Mouse (Mus musculus) macrophage (primary cell): Measurements from ENCODE around the gene Lix1l. TPM values are rescaled to one million over a fixed set of nuclear protein-coding genes. Genes with fewer than 3 reads are reported as not detected.

Source experiments
- H3K27ac ChIP-seq: fragments of 350-480 bp; formaldehyde crosslinking; 2 replicates; pipeline ENCODE4 v1.9.0; 2021
- H3K36me3 ChIP-seq: fragments of 350-480 bp; formaldehyde crosslinking; 2 replicates; pipeline ENCODE4 v1.9.0; 2021; ENCODE audit errors: inconsistent target
- H3K4me3 ChIP-seq: fragments of 350-480 bp; formaldehyde crosslinking; 2 replicates; pipeline ENCODE4 v1.9.0; 2021; ENCODE audit errors: inconsistent target
- H3K79me2 ChIP-seq: fragments of 350-480 bp; formaldehyde crosslinking; 2 replicates; pipeline ENCODE4 v1.9.0; 2021; ENCODE audit errors: inconsistent target
- WGBS: methylation state at CpG from one replicate; pipeline ENCODE4 v1.1.7; 2026; ENCODE audit warnings: inconsistent platforms; ENCODE audit not compliant: missing documents; 5-methylcytosine and 5-hydroxymethylcytosine counted together
- polyA plus RNA-seq: library from polyadenylated mRNA; stranded (reverse); fragments of 250-400 nt; gene quantifications from 3 replicates; pipeline ENCODE4 v1.2.4, GENCODE M21; 2018; ENCODE audit warnings: inconsistent platforms

Gene Lix1l
- polyA plus RNA-seq, 1 experiment from 2014 or later: 7.5 TPM

GRCm38 (mm10) chr3:96590657-96591056 is 10.3 kb upstream of the Lix1l start:
- Histone ChIP-seq H3K27ac (no peak overlapping the region), H3K79me2 (peaks cover 16% of the 10 kb centered on the region; the same call in 1 of the 2 replicates), H3K36me3 (no peaks in the 10 kb centered on the region), H3K4me3 (no peak overlapping the region)
- WGBS: 80% methylated on average over 2 of the region's 4 CpGs

- H3K36me3 ChIP-seq: no peaks in the 10 kb centered on the region
- peaks cover 16% of the 10 kb centered on the region; the same call in 1 of the 2 replicates for H3K79me2 ChIP-seq
- peak overlapping the region; percentile 77 for H3K27ac ChIP-seq
- peak overlapping the region; percentile 78 for H3K4me3 ChIP-seq
- WGBS: 0% methylated on average over 10 of the region's 10 CpGs
Measured at GRCm38 (mm10) chr3:96593374-96593773, 7.6 kb upstream of the Lix1l start.

GRCm38 (mm10) chr3:96593790-96594560 is 7.0 kb upstream of the Lix1l start, which contains the start of gene Polr3gl:
Polr3gl (minus strand) TSS chr3:96594181.
- peak within 1 kb of the TSS; percentile 77 for H3K27ac ChIP-seq
- under 1% methylated on average over 35 of the region's 38 CpGs for WGBS
- no peaks in the 10 kb centered on the region for H3K36me3 ChIP-seq
- H3K79me2 ChIP-seq: peaks cover 16% of the 10 kb centered on the region; the same call in 1 of the 2 replicates
- peak within 1 kb of the TSS; percentile 78 for H3K4me3 ChIP-seq

- Histone ChIP-seq H3K79me2 (peaks cover 16% of the 10 kb centered on the region; the same call in 1 of the 2 replicates), H3K4me3 (no peak overlapping the region), H3K27ac (peak overlapping the region; percentile 32), H3K36me3 (no peaks in the 10 kb centered on the region)
- WGBS: 88% methylated on average over 2 of the region's 5 CpGs
Measured at GRCm38 (mm10) chr3:96594851-96595250, 6.1 kb upstream of the Lix1l start.

- WGBS: 38% methylated on average over 5 of the region's 6 CpGs
- H3K27ac ChIP-seq: no peak overlapping the region
- H3K36me3 ChIP-seq: no peaks in the 10 kb centered on the region
- H3K79me2 ChIP-seq: peaks cover 16% of the 10 kb centered on the region; the same call in 1 of the 2 replicates
- no peak overlapping the region for H3K4me3 ChIP-seq
Measured at GRCm38 (mm10) chr3:96595661-96596060, 5.3 kb upstream of the Lix1l start.

GRCm38 (mm10) chr3:96596228-96596707 is 4.7 kb upstream of the Lix1l start, which contains the start of gene Ankrd34a:
Ankrd34a (plus strand) TSS chr3:96596636.
- 11% methylated on average over 16 of the region's 23 CpGs for WGBS
- Histone ChIP-seq H3K79me2 (peaks cover 16% of the 10 kb centered on the region; the same call in 1 of the 2 replicates), H3K27ac (no peak within 1 kb of the TSS), H3K4me3 (peak within 1 kb of the TSS; percentile 6; the same call in 1 of the 2 replicates), H3K36me3 (no peaks in the 10 kb centered on the region)

GRCm38 (mm10) chr3:96596855-96597254 is 4.1 kb upstream of the Lix1l start:
- Histone ChIP-seq H3K36me3 (no peaks in the 10 kb centered on the region), H3K27ac (no peak overlapping the region), H3K4me3 (peak overlapping the region; percentile 6; the same call in 1 of the 2 replicates), H3K79me2 (peaks cover 16% of the 10 kb centered on the region; the same call in 1 of the 2 replicates)
- WGBS: 10% methylated on average over 6 of the region's 12 CpGs

- 3% methylated on average over 40 of the region's 40 CpGs for WGBS
- H3K27ac ChIP-seq: no peak overlapping the region
- H3K79me2 ChIP-seq: peaks cover 10% of the 10 kb centered on the region; the same call in 1 of the 2 replicates
- H3K4me3 ChIP-seq: peak overlapping the region; percentile 12; the same call in 1 of the 2 replicates
- H3K36me3 ChIP-seq: no peaks in the 10 kb centered on the region
Measured at GRCm38 (mm10) chr3:96597435-96597891, 3.5 kb upstream of the Lix1l start.

GRCm38 (mm10) chr3:96598156-96599068 is 2.5 kb upstream of the Lix1l start:
- Histone ChIP-seq H3K36me3 (no peaks in the 10 kb centered on the region), H3K79me2 (peaks cover under 1% of the 10 kb centered on the region; the same call in 1 of the 2 replicates), H3K4me3 (peak overlapping the region; percentile 12; the same call in 1 of the 2 replicates), H3K27ac (no peak overlapping the region)
- WGBS: 20% methylated on average over 52 of the region's 54 CpGs

- Histone ChIP-seq H3K36me3 (no peaks in the 10 kb centered on the region), H3K27ac (no peak overlapping the region), H3K79me2 (no peaks in the 10 kb centered on the region), H3K4me3 (no peak overlapping the region)
- 97% methylated on average over 8 of the region's 8 CpGs for WGBS
Measured at GRCm38 (mm10) chr3:96599069-96599393, 1.9 kb upstream of the Lix1l start.

GRCm38 (mm10) chr3:96599411-96599810 is 1.5 kb upstream of the Lix1l start:
- Histone ChIP-seq H3K27ac (no peak overlapping the region), H3K4me3 (no peak overlapping the region), H3K79me2 (no peaks in the 10 kb centered on the region), H3K36me3 (no peaks in the 10 kb centered on the region)
- WGBS: 92% methylated on average over 3 of the region's 3 CpGs

- 2% methylated on average over 18 of the region's 40 CpGs for WGBS
- no peak overlapping the region for H3K27ac ChIP-seq
Measured at GRCm38 (mm10) chr3:96601251-96601787, 370 bp downstream of the Lix1l start.

GRCm38 (mm10) chr3:96601941-96602703 is 1.2 kb downstream of the Lix1l start:
- H3K27ac ChIP-seq: no peak overlapping the region
- no peaks in the 10 kb centered on the region for H3K36me3 ChIP-seq
- H3K4me3 ChIP-seq: 0 out of 2 replicates have a peak overlapping the region, but pooled peaks have one; percentile 30
- WGBS: 78% methylated on average over 10 of the region's 10 CpGs
- no peaks in the 10 kb centered on the region for H3K79me2 ChIP-seq

More at GRCm38 (mm10) chr3:96601251-96601787, 370 bp downstream of the Lix1l start:
- Histone ChIP-seq H3K36me3 (no peaks in the 10 kb centered on the region), H3K79me2 (no peaks in the 10 kb centered on the region), H3K4me3 (peak overlapping the region; percentile 30)
